Mouse (Mus musculus): ENCODE data around the gene Myo1g. TPM values are rescaled to one million over a fixed set of nuclear protein-coding genes. Genes with fewer than 3 reads are reported as not detected.

Gene Myo1g
- total and polyA plus RNA-seq, 2 experiments from 2014 or later, result 0.39 to 0.68 TPM

DNA sequence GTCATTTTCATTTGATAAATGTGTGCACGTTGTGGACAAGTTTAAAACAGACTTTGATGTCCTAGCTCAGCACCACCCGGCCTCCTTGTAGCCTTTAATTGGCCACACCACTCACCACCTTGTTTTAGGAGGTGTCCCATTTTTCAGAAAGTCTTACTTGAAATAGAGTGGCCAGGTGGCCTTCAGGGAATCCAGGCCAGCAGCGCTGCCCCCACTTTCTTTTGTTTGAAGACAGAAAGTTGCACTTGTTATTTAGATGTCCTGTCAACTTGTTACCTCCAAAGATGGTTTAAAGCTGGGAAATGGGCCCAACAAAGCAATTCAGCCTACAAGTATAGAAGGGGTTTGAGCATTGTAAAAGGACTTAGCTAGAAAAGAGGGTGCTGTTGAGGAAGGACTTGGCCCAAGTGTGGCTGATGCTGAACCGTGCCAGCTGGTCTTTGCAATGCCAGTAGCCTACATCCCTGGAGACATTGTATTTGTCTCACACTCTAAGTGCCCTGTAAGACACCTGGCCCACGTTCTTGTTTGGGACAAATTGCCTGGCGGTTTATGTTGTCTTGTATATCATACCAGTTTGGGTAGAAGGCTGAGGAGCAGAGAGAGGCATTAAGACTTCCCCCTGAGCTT lies 27.0 kb upstream of the Myo1g start:
- DNase-seq (ENCODE audit: low spot score) (peak; percentile 28), ATAC-seq (no peak)
- no peaks in the 10 kb centered on the region for H3K36me3 ChIP-seq (ENCODE audit: insufficient read depth, low read length)
- no peaks in the 10 kb centered on the region for H3K9me3 ChIP-seq (ENCODE audit: low read length)
- no peaks in the 10 kb centered on the region for H3K27me3 ChIP-seq (ENCODE audit: insufficient read depth, low read length)
- 23% methylated on average over 6 of the region's 6 CpGs for WGBS
- peak overlapping the region; percentile 67 for H3K4me3 ChIP-seq (ENCODE audit: low read length)
- peak overlapping the region; percentile 86 for H3K9ac ChIP-seq (replicated peaks; ENCODE audit: low read length)
- peak overlapping the region; percentile 92 for H3K27ac ChIP-seq
- no peak for TF ChIP-seq CTCF (IDR thresholded peaks at IDR 0.05; ENCODE audit: low read depth)
- H3K4me1 ChIP-seq (ENCODE audit: insufficient read depth, low read length), result peaks cover 8% of the 10 kb centered on the region
- H3K4me2 ChIP-seq (ENCODE audit: low read depth, low read length), result peak overlapping the region; percentile 79

DNA sequence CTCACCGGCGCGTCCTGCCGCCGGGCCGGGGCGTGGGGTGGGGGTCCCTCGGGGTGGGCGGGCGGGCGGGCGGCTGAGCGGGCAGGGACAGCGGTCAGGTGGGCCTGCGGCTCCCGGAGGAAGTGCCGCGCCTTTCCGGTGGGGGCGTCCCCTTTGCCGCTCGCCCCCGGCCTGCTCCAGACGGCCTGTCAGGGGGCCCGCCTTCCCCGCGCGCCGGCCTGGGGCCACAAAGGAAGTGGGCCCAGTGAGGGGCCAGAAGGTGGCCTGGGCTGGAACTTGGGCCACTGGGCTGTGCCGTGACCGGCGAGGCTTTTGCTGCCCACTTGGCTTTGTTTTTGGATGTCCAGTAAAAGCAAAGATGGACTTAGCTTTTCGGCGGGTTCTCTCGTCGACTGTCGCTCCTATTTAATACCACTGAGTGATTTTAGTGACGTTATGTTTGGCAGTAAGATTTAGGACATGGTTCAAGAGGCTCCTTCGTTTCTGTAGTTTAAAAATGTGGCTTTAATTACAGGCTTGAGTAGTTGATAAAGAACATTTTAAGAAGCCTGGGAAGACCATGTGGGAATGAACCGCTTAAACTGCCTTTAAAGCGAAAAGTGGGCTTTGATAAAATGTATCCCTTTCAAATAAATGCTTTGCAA lies 26.4 kb upstream of the Myo1g start:
- peak overlapping the region; percentile 67 for H3K4me3 ChIP-seq (ENCODE audit: low read length)
- peak overlapping the region; percentile 92 for H3K27ac ChIP-seq
- WGBS, result 1% methylated on average over 20 of the region's 41 CpGs
- H3K27me3 ChIP-seq (ENCODE audit: insufficient read depth, low read length), result no peaks in the 10 kb centered on the region
- peak overlapping the region; percentile 79 for H3K4me2 ChIP-seq (ENCODE audit: low read depth, low read length)
- peaks cover 8% of the 10 kb centered on the region for H3K4me1 ChIP-seq (ENCODE audit: insufficient read depth, low read length)
- ATAC-seq (peak; percentile 57), DNase-seq (ENCODE audit: low spot score) (peak; percentile 57)
- H3K36me3 ChIP-seq (ENCODE audit: insufficient read depth, low read length), result no peaks in the 10 kb centered on the region
- no peak for TF ChIP-seq CTCF (IDR thresholded peaks at IDR 0.05; ENCODE audit: low read depth)
- H3K9me3 ChIP-seq (ENCODE audit: low read length), result no peaks in the 10 kb centered on the region
- H3K9ac ChIP-seq (replicated peaks; ENCODE audit: low read length), result peak overlapping the region; percentile 86

DNA sequence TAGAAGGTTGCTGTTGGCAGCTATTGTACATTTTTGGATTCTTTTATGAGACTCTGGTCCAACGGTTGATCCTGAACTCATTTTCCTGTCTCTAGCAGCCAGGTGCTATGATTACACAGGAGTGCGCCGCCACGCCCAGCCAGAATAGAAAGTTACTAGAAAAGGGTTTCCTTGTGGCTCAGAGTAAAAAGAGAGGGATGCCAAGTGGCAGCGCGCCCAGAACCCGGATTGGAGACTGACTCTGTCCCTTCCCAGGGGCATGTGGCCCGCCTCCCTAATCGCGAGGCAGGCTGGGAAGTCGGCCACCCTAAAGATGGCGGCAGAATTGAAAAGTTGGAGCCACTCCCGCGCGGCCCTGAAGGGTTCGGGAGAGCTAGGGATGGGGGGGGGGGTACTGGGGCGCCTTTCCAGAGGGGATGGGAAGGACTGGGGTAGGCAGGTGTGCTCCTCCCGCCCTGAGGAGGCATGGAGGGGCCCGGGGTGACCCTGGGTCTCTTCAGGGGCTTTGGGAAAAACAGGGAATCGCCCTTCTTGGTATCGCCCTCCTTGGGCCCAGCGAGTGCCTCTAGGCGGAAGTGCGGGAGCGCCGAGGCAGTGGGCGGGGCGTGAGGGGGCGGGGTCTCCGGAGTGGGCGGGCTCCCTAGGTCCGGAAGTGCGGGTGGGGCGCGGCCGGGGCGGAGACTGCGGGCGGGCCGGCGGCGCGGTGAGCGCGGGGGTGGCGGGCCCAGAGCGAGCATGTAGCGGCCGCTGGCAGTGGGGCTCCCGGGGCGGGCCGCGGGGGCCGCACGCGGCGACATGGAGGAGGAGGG lies 25.6 kb upstream of the Myo1g start, which contains the start of gene Ccm2:
Gene Ccm2, plus strand, starts transcription at position 683 of the 809 bp plus-strand sequence.
- DNase-seq (ENCODE audit: low spot score), result peak; percentile 97
- Histone ChIP-seq H3K9ac (replicated peaks; ENCODE audit: low read length) (peak within 1 kb of the TSS; percentile 86), H3K4me3 (ENCODE audit: low read length) (peak within 1 kb of the TSS; percentile 67), H3K4me1 (ENCODE audit: insufficient read depth, low read length) (peaks cover 8% of the 10 kb centered on the region), H3K27ac (peak within 1 kb of the TSS; percentile 92), H3K27me3 (ENCODE audit: insufficient read depth, low read length) (no peaks in the 10 kb centered on the region), H3K9me3 (ENCODE audit: low read length) (no peaks in the 10 kb centered on the region), H3K4me2 (ENCODE audit: low read depth, low read length) (peak within 1 kb of the TSS; percentile 79), H3K36me3 (ENCODE audit: insufficient read depth, low read length) (no peaks in the 10 kb centered on the region)
- under 1% methylated on average over 24 of the region's 57 CpGs for WGBS
- no peak for TF ChIP-seq CTCF (IDR thresholded peaks at IDR 0.05; ENCODE audit: low read depth)
- ATAC-seq, result peak; percentile 97

DNA sequence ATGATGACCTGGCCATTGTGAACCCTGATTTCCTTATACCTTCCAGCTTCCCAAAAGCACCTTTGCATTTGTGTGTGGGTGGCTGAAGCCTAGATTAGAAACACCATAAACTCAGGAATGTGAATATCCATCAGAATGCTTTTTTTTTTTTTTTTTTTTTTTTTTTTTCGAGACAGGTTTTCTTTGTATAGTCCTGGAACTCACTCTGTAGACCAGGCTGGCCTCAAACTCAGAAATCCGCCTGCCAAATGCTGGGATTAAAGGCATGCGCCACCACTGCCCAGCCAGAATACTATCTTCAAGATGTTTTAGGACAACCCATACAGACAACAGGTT lies 25.1 kb upstream of the Myo1g start:
- Histone ChIP-seq H3K9ac (replicated peaks; ENCODE audit: low read length) (peak overlapping the region; percentile 86; the same call in 1 of the 2 replicates), H3K9me3 (ENCODE audit: low read length) (no peaks in the 10 kb centered on the region), H3K4me3 (ENCODE audit: low read length) (peak overlapping the region; percentile 67), H3K27ac (peak overlapping the region; percentile 92), H3K4me2 (ENCODE audit: low read depth, low read length) (peak overlapping the region; percentile 79), H3K27me3 (ENCODE audit: insufficient read depth, low read length) (no peaks in the 10 kb centered on the region), H3K4me1 (ENCODE audit: insufficient read depth, low read length) (peaks cover 8% of the 10 kb centered on the region), H3K36me3 (ENCODE audit: insufficient read depth, low read length) (no peaks in the 10 kb centered on the region)
- no peak for DNase-seq (ENCODE audit: low spot score)
- WGBS, result 22% methylated on average over 3 of the region's 3 CpGs
- no peak for TF ChIP-seq CTCF (IDR thresholded peaks at IDR 0.05; ENCODE audit: low read depth)
- ATAC-seq, result peak; percentile 11; the same call in 1 of the 2 replicates

DNA sequence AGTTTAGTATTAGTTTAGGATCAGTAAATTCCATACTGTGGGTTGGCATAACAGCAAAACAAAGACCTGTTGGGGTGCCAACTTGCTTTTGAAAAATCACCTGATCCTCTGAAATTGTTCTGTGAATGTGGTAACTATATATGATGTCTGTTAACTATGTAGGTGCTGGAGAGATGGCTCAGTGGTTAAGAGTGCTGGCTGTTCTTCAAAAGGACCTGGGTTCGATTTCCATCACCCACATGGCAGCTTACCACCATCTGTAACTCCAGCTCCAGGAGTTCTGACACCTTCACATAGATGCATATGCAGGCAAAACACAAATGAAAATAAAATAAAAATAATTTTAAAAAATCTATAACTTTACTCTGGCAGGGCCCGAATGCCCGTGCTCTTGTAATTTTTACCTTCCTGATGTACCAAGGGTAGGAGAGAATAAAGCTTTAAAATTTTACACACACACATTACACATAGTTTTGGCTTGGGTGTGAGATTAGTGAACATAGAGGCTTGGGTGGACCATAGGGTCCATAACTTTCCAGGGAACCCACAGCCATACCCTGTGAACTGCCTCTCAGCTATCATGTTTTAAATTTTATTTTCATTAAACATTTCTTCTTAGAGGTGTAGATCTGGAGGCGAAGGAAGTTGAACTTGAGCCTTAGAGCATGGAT lies 24.6 kb upstream of the Myo1g start:
- Histone ChIP-seq H3K9ac (replicated peaks; ENCODE audit: low read length) (no peak overlapping the region), H3K27me3 (ENCODE audit: insufficient read depth, low read length) (no peaks in the 10 kb centered on the region), H3K4me3 (ENCODE audit: low read length) (no peak overlapping the region), H3K36me3 (ENCODE audit: insufficient read depth, low read length) (no peaks in the 10 kb centered on the region), H3K4me1 (ENCODE audit: insufficient read depth, low read length) (peaks cover 8% of the 10 kb centered on the region), H3K27ac (no peak overlapping the region), H3K4me2 (ENCODE audit: low read depth, low read length) (no peak overlapping the region), H3K9me3 (ENCODE audit: low read length) (no peaks in the 10 kb centered on the region)
- DNase-seq (ENCODE audit: low spot score) (no peak), ATAC-seq (no peak)
- no peak for TF ChIP-seq CTCF (IDR thresholded peaks at IDR 0.05; ENCODE audit: low read depth)
- 95% methylated on average over 4 of the region's 4 CpGs for WGBS

DNA sequence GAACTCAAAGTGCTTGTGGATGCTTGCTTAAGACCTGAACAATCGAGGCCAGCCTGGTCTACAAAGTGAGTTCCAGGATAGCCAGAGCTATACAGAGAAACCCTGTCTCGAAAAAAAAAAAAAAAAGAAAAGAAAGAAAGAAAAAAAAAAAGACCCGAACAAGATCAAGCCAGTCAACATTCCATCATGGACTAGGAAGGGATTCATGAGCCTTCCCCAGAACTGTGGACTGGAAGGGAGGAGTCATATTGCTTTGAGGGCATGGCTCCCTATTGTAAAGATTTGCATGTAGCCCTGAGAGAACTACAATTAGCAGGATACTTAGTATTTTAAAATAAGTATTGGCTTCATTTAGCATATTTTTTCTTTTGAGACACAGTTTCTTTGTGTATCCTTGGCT lies 23.9 kb upstream of the Myo1g start:
- Histone ChIP-seq H3K9ac (replicated peaks; ENCODE audit: low read length) (no peak overlapping the region), H3K27me3 (ENCODE audit: insufficient read depth, low read length) (no peaks in the 10 kb centered on the region), H3K4me3 (ENCODE audit: low read length) (no peak overlapping the region), H3K4me2 (ENCODE audit: low read depth, low read length) (no peak overlapping the region), H3K9me3 (ENCODE audit: low read length) (no peaks in the 10 kb centered on the region), H3K27ac (no peak overlapping the region), H3K36me3 (ENCODE audit: insufficient read depth, low read length) (no peaks in the 10 kb centered on the region), H3K4me1 (ENCODE audit: insufficient read depth, low read length) (peaks cover 8% of the 10 kb centered on the region)
- WGBS, result 79% methylated on average over 3 of the region's 3 CpGs
- TF ChIP-seq CTCF (IDR thresholded peaks at IDR 0.05; ENCODE audit: low read depth), result no peak
- ATAC-seq, result no peak
- no peak for DNase-seq (ENCODE audit: low spot score)
